Mouse (Mus musculus) lung, adult 2 months (tissue): Measurements from ENCODE around the gene Sdk1.

Experiments
- CTCF ChIP-seq: fragments of 200-500 bp; IDR thresholded peaks from 2 replicates; pipeline ENCODE4 v1.5.1; 2011; ENCODE audit warnings: mild to moderate bottlenecking, low read length, control low read depth; ENCODE audit not compliant: insufficient read depth
- POLR2A ChIP-seq: fragments of 200-500 bp; IDR thresholded peaks from 2 replicates; pipeline ENCODE4 v1.6.1; 2011; ENCODE audit warnings: low read depth, mild to moderate bottlenecking, control low read depth, low read length, borderline replicate concordance; ENCODE audit errors: extremely low read depth

DNA sequence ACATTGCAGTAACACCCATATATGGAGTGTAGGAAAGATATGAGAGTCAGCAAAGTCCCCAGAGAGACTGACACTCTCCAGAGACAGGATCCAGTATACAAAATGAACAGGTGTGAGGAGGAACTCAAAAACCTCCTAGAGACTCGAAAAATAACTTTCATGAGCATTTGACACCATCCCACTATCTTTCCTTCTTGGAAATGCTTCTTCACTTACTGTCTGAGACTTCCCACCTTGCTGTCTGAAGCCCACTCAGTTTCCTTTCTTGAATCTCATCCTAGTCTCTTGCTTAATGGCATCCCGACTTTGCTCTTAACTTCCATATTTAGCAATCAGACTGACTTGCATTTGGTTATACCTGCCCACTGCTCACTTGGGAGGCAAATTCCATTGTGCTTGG lies 40.5 kb downstream of the Sdk1 start:
- TF ChIP-seq CTCF (no peak), POLR2A (no peak)
